Mouse (Mus musculus) left cerebral cortex, adult 9 months (tissue): ENCODE measurements around the gene Tmem109.
A peak's percentile ranks its signal among the peaks of the same experiment; 100 is the strongest.

Experiments
- DNase-seq, 2 experiments: peaks; one replicate each; pipeline ENCODE4 v3.0.0; 2022; ENCODE audit warnings: low spot score in 2 of 2

Gene Tmem109

GRCm38 (mm10) chr19:10881426-10882154, at the start of gene Tmem109:
Tmem109 (minus strand) TSS chr19:10882001.
- peak; percentile 87 to 94 for DNase-seq

- DNase-seq: no peak
Measured at GRCm38 (mm10) chr19:10930641-10931040, 48.8 kb upstream of the Tmem109 start.

GRCm38 (mm10) chr19:10926666-10927065, 44.9 kb upstream of the Tmem109 start:
- no peak for DNase-seq

GRCm38 (mm10) chr19:10926123-10926621, 44.4 kb upstream of the Tmem109 start:
- DNase-seq: no peak

- no peak for DNase-seq
Measured at GRCm38 (mm10) chr19:10924220-10924619, 42.4 kb upstream of the Tmem109 start.

DNA sequence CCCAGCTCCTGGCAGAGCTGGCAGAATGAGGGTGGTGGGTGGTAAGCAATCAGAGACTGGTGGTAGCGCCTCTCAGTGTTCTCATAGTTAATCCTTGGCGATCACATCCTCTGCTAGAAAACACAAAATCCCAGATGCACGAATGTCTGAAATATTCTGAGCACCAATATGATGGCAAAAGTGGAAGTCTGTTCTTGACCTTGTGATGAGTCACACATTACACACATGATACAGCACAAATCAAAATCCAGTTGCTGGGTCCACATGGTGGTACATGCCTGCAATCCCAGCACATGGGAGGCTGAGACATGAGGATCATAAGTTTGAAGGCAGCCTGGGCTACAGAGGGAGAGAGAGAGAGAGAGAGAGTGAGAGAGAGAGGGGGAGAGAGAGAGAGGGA, 39.3 kb upstream of the Tmem109 start:
- DNase-seq: no peak

DNA sequence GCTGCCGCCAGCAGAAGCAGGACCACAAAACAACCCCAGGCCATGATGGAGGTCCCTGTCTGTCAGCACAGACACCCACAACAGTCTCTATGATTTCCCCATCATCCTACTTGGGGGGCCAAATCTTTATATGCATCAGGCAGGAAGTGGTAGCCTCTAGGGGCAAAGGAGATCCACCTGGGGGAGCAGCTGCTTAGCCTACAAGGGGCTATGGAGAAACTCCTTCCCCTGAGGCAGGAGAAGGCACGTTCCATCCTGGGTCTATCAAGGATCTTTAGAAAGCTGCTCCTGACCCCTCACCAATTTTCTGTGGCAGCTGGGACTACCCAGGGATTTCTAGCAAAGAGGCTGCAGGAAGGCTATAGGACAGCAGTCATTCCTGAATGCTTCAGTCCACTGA, 38.7 kb upstream of the Tmem109 start, which contains the start of gene Zp1:
TSS of gene Zp1 (minus strand) at position 101 of the 400 bp plus-strand sequence.
- no peak for DNase-seq

- DNase-seq: no peak
Measured at GRCm38 (mm10) chr19:10918321-10918991, 36.7 kb upstream of the Tmem109 start.

- DNase-seq: no peak
Measured at GRCm38 (mm10) chr19:10916506-10916905, 34.7 kb upstream of the Tmem109 start.

DNA sequence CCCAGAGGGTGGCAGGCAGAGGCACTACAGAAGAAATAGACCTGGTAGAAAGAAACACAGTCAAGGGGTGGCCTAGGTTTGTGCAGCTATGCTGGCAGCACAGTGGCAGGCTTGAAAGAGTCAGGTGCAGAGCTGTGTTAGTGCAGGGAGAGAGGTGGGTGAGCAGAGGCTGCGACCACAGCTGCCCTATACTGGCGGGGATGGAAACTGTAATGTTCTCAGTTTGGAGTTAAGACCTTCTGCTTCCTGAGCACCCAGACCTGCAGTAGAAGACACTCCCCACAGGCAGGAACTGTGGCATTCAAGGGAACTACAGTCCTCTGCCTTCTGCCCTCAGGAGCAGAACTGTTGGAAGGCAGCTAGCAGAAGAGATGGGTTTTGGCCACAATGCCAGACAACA, 33.1 kb upstream of the Tmem109 start:
- no peak for DNase-seq

- DNase-seq: no peak
Measured at GRCm38 (mm10) chr19:10914291-10914690, 32.5 kb upstream of the Tmem109 start.

DNA sequence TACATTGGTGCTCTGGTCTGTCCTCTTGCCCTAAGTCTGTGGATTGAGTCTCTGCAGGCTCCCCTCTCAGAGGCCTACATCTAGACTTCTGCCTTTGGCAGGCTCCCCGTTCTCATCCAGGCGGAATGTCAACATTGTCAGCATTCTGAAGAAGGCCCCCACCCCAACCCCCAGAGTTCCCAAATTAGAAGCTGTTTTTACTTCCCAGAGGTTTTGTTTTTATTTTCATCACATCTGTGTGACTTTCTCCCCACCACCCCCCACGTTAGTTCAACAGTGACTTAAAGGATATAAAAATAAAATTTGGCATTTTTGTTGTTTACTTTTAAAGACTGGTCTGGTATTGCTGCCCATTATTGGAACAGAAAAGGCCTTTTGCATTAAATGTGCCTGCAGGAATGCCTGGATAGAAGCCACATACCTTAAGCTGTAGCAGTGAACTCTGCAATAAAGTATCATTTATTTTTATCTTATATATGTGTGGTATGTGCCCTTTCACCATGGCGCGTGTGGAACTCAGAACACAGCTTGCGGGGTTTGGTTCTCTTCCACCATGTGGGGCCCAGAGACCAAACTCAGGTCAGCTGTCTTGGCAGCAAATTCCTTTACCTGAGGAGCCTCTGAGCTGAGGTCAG, 27.4 kb upstream of the Tmem109 start:
- DNase-seq: no peak

- DNase-seq: peak in 1 of 2 experiments; percentile 70
Measured at GRCm38 (mm10) chr19:10907891-10908290, 26.1 kb upstream of the Tmem109 start.

GRCm38 (mm10) chr19:10905728-10906000, 23.9 kb upstream of the Tmem109 start:
- DNase-seq: no peak

- DNase-seq: peak in 1 of 2 experiments; percentile 59
Measured at GRCm38 (mm10) chr19:10904927-10905727, 23.3 kb upstream of the Tmem109 start.

DNA sequence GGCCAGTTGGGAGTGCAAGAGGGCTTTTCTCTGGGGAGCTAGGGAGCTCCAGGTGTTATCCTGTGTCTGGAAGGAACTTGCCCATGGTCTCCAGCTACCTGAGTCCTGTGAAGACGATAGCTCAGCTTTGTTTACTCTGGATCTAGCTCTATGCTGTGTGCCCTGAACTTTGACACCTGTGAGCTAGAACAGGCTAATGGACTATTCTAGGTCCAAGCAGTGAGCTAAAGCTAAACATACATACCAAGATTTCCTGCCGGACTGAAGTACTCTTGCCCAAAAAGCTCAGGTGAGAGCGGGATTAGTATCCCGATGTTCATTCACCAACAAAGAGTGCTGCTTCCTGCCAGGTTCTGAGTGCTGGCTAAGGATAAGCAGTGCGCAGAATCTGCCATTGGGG, 22.7 kb upstream of the Tmem109 start:
- no peak for DNase-seq

DNA sequence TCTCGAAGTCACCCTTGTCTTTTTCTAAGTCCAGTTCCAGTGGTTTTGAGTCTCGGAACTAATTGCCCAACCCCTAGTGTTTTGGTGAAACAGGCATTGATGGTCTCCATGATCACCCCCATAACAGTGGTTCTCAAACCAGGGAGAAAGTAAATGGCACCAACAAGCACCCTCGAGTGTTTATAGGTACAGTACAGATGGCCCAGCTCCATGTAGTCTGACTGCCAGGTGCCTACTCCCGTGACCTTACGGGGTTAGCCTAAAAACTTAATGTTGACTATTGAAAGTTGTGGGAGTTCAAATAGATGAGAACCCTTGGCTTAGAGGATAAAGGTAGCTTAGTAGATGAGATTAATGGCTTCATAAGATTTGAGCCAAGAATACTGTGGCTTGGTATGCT, 19.2 kb upstream of the Tmem109 start:
- no peak for DNase-seq

- DNase-seq: no peak
Measured at GRCm38 (mm10) chr19:10900315-10900714, 18.5 kb upstream of the Tmem109 start.

- no peak for DNase-seq
Measured at GRCm38 (mm10) chr19:10897491-10897890, 15.7 kb upstream of the Tmem109 start.

DNA sequence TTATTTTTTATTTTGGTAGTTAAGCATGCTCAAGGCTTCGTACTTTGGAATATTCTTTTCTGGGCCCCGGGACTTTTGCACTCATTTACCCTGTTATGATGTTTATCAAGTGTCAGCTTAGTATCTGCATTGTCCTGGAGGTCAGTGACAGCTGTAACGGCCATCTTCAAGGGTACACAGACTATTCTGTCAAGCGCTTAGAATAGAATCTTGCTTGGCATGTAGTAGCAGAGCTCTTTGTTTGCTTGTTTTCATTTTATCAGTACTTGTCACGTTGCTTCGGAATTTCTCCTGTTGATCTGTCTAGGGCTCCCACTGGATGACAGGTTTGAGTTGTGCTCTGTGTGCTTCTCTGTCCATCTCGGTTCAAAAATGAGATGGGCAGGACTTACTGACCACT, 15.0 kb upstream of the Tmem109 start:
- no peak for DNase-seq

DNA sequence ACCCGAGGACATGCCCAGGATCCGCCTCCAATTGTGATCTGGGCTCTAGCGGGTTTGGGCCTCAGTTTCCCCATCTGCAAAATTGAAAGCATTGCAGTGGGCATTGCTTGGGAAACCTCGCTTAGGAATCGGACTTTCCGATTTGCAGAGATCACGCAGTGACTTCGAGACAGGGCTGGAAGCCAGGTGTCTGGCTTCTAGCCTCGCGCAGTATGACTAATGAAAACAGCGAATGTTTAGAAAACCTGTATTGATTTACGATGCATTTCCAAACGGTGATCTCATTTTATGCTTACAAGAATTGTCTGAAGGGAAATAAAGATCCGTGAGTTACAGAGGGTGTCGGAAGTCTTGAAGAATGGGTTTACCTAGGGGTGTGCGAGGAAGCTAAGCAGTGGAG, 13.9 kb upstream of the Tmem109 start:
- DNase-seq: peak in 1 of 2 experiments; percentile 32

DNA sequence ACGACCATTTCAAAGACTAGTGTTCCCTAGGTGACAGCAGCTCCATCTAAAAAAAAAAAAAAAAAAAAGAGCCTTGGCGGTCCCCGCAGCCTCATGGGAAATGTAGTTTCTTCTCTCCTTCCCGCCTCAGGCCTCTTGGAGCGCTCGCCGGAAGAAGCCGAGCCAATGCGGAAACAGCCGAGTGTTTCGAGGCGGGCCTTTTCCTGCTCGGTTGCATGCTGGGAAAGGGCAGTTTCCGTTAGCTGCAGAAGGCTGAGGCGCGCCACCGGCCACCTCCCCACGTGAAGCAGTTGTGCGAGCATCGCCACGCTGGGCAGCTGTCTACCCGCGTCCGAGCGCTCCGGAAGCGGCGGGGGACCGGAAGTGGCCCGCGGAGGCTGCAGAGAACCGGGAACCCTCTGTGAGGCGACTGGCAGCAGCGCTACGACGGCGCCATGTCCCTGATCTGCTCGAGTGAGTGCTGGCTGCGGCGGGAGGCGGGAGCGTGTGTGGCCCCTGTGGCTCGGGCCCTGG, 13.3 kb upstream of the Tmem109 start, which contains the start of gene Prpf19:
TSS of gene Prpf19 (plus strand) at position 216 of the 513 bp plus-strand sequence.
- DNase-seq: peak; percentile 93 to 98
